Mouse (Mus musculus): ENCODE results near the gene Fbxw27. TPM values are rescaled to one million over a fixed set of nuclear protein-coding genes. Genes with fewer than 3 reads are reported as not detected.
A peak's percentile ranks its signal among the peaks of the same experiment; 100 is the strongest.
"Not testable (repeated sequence)": the region's sequence is repeated elsewhere in the genome, so short reads cannot be mapped to it uniquely, and the experiment has no call there.

The Fbxw27 gene
- polyA plus RNA-seq (2015; fragmentation: Nextera tagmentation; extraction: Ambion mirVana): not detected in 2 replicates

GRCm38 (mm10) chr9:109790570-109790969 is at the start of gene Fbxw27:
Gene Fbxw27 (minus strand): TSS chr9:109790670.
- not testable (repeated sequence) for H3K4me1 ChIP-seq (replicated peaks); H3K9me3 ChIP-seq; H3K4me3 ChIP-seq; H3K27me3 ChIP-seq; H3K27ac ChIP-seq; H3K36me3 ChIP-seq; H3K9ac ChIP-seq; ATAC-seq (ENCODE audit: low FRiP score); H3K4me2 ChIP-seq
- 93% methylated on average over 4 of the region's 4 CpGs for WGBS

GRCm38 (mm10) chr9:109833088-109833412 is 42.6 kb upstream of the Fbxw27 start:
- peak overlapping the region; percentile 83 for H3K4me2 ChIP-seq
- H3K27ac ChIP-seq: no peak overlapping the region; the same call in 1 of the 2 replicates
- H3K36me3 ChIP-seq: peaks cover 45% of the 10 kb centered on the region
- H3K4me1 ChIP-seq (replicated peaks): peaks cover 15% of the 10 kb centered on the region
- H3K27me3 ChIP-seq: no peaks in the 10 kb centered on the region
- H3K9me3 ChIP-seq: no peaks in the 10 kb centered on the region
- WGBS: 12% methylated on average over 6 of the region's 6 CpGs
- H3K4me3 ChIP-seq: peak overlapping the region; percentile 66
- H3K9ac ChIP-seq: peak overlapping the region; percentile 71
- ATAC-seq (ENCODE audit: low FRiP score): peak; percentile 69

GRCm38 (mm10) chr9:109832391-109833087 is 42.1 kb upstream of the Fbxw27 start, which contains the start of gene Nme6:
Gene Nme6 (plus strand): TSS chr9:109832749.
- peaks cover 40% of the 10 kb centered on the region for H3K36me3 ChIP-seq
- ATAC-seq (ENCODE audit: low FRiP score): peak; percentile 96
- peaks cover 15% of the 10 kb centered on the region for H3K4me1 ChIP-seq (replicated peaks)

GRCm38 (mm10) chr9:109826181-109826580 is 35.7 kb upstream of the Fbxw27 start:
- Histone ChIP-seq H3K4me2 (no peak overlapping the region), H3K27ac (no peak overlapping the region), H3K9ac (no peak overlapping the region), H3K4me3 (no peak overlapping the region), H3K36me3 (peaks cover 18% of the 10 kb centered on the region), H3K27me3 (no peaks in the 10 kb centered on the region), H3K9me3 (no peaks in the 10 kb centered on the region), H3K4me1 (replicated peaks) (no peaks in the 10 kb centered on the region)
- 75% methylated on average over 5 of the region's 5 CpGs for WGBS
- ATAC-seq (ENCODE audit: low FRiP score): no peak

More at GRCm38 (mm10) chr9:109832391-109833087, 42.1 kb upstream of the Fbxw27 start, which contains the start of gene Nme6:
- Histone ChIP-seq H3K4me3 (peak within 1 kb of the TSS; percentile 66), H3K4me2 (peak within 1 kb of the TSS; percentile 83), H3K27ac (peak within 1 kb of the TSS; percentile 88), H3K27me3 (no peaks in the 10 kb centered on the region), H3K9me3 (no peaks in the 10 kb centered on the region), H3K9ac (peak within 1 kb of the TSS; percentile 71)
- 0% methylated on average over 32 of the region's 32 CpGs for WGBS

GRCm38 (mm10) chr9:109825739-109826138 is 35.3 kb upstream of the Fbxw27 start:
- Histone ChIP-seq H3K9ac (no peak overlapping the region), H3K4me1 (replicated peaks) (no peaks in the 10 kb centered on the region), H3K9me3 (no peaks in the 10 kb centered on the region), H3K4me3 (no peak overlapping the region), H3K27me3 (no peaks in the 10 kb centered on the region), H3K27ac (no peak overlapping the region), H3K36me3 (peaks cover 14% of the 10 kb centered on the region), H3K4me2 (no peak overlapping the region)
- 77% methylated on average over 4 of the region's 4 CpGs for WGBS
- ATAC-seq (ENCODE audit: low FRiP score): no peak

GRCm38 (mm10) chr9:109816341-109816740 is 25.9 kb upstream of the Fbxw27 start:
- no peak overlapping the region for H3K9ac ChIP-seq
- H3K4me2 ChIP-seq: no peak overlapping the region
- no peak for ATAC-seq (ENCODE audit: low FRiP score)
- 65% methylated on average over 6 of the region's 6 CpGs for WGBS
- no peaks in the 10 kb centered on the region for H3K36me3 ChIP-seq
- H3K4me3 ChIP-seq: no peak overlapping the region
- H3K4me1 ChIP-seq (replicated peaks): peaks cover 10% of the 10 kb centered on the region
- H3K9me3 ChIP-seq: no peaks in the 10 kb centered on the region
- H3K27ac ChIP-seq: no peak overlapping the region
- no peaks in the 10 kb centered on the region for H3K27me3 ChIP-seq

GRCm38 (mm10) chr9:109813424-109813823 is 23.0 kb upstream of the Fbxw27 start:
- Histone ChIP-seq H3K4me2 (0 out of 2 replicates have a peak overlapping the region, but pooled peaks have one; percentile 13), H3K36me3 (no peaks in the 10 kb centered on the region), H3K4me1 (replicated peaks) (peaks cover 10% of the 10 kb centered on the region), H3K27me3 (no peaks in the 10 kb centered on the region), H3K9me3 (no peaks in the 10 kb centered on the region), H3K4me3 (no peak overlapping the region), H3K9ac (no peak overlapping the region), H3K27ac (no peak overlapping the region)
- WGBS: 35% methylated on average over 7 of the region's 7 CpGs
- no peak for ATAC-seq (ENCODE audit: low FRiP score)

- Histone ChIP-seq H3K27me3 (no peaks in the 10 kb centered on the region), H3K9ac (no peak within 1 kb of the TSS), H3K4me3 (no peak within 1 kb of the TSS), H3K4me2 (no peak within 1 kb of the TSS), H3K4me1 (replicated peaks) (peaks cover 10% of the 10 kb centered on the region), H3K9me3 (no peaks in the 10 kb centered on the region), H3K27ac (no peak within 1 kb of the TSS), H3K36me3 (no peaks in the 10 kb centered on the region)
- 48% methylated on average over 1 of the region's 1 CpGs for WGBS
- no peak for ATAC-seq (ENCODE audit: low FRiP score)
These were observed 21.5 kb upstream of the Fbxw27 start, which contains the start of gene Spink8 for GRCm38 (mm10) chr9:109811980-109812379. Gene Spink8 (plus strand): TSS chr9:109812280.

- Histone ChIP-seq H3K27me3 (no peaks in the 10 kb centered on the region), H3K36me3 (no peaks in the 10 kb centered on the region), H3K4me1 (replicated peaks) (no peaks in the 10 kb centered on the region), H3K4me3 (no peak overlapping the region), H3K9me3 (no peaks in the 10 kb centered on the region), H3K27ac (no peak overlapping the region), H3K4me2 (no peak overlapping the region), H3K9ac (no peak overlapping the region)
- WGBS: 66% methylated on average over 3 of the region's 3 CpGs
- ATAC-seq (ENCODE audit: low FRiP score): no peak
These were observed 17.4 kb upstream of the Fbxw27 start for GRCm38 (mm10) chr9:109807898-109808297.

- ATAC-seq (ENCODE audit: low FRiP score): no peak
- Histone ChIP-seq H3K27me3 (no peaks in the 10 kb centered on the region), H3K4me3 (no peak overlapping the region), H3K9me3 (no peaks in the 10 kb centered on the region), H3K27ac (no peak overlapping the region), H3K36me3 (no peaks in the 10 kb centered on the region), H3K4me1 (replicated peaks) (no peaks in the 10 kb centered on the region), H3K9ac (no peak overlapping the region), H3K4me2 (no peak overlapping the region)
- WGBS: 87% methylated on average over 2 of the region's 2 CpGs
These were observed 16.3 kb upstream of the Fbxw27 start for GRCm38 (mm10) chr9:109806695-109807293.

- Histone ChIP-seq H3K4me2 (no peak overlapping the region), H3K27me3 (no peaks in the 10 kb centered on the region), H3K4me3 (no peak overlapping the region), H3K4me1 (replicated peaks) (no peaks in the 10 kb centered on the region), H3K36me3 (no peaks in the 10 kb centered on the region), H3K9me3 (no peaks in the 10 kb centered on the region), H3K27ac (no peak overlapping the region), H3K9ac (no peak overlapping the region)
- ATAC-seq (ENCODE audit: low FRiP score): no peak
- 61% methylated on average over 1 of the region's 1 CpGs for WGBS
These were observed 15.8 kb upstream of the Fbxw27 start for GRCm38 (mm10) chr9:109806260-109806659.

- not testable (repeated sequence) for H3K4me2 ChIP-seq; H3K27ac ChIP-seq; H3K27me3 ChIP-seq; H3K4me3 ChIP-seq; H3K4me1 ChIP-seq (replicated peaks); ATAC-seq (ENCODE audit: low FRiP score); H3K9me3 ChIP-seq; H3K36me3 ChIP-seq; H3K9ac ChIP-seq
- WGBS: 82% methylated on average over 2 of the region's 2 CpGs
These were observed 15.1 kb upstream of the Fbxw27 start for GRCm38 (mm10) chr9:109805596-109805995.

GRCm38 (mm10) chr9:109798051-109798450 is 7.6 kb upstream of the Fbxw27 start:
- no peak for ATAC-seq (ENCODE audit: low FRiP score)
- no peak overlapping the region for H3K4me3 ChIP-seq
- H3K9ac ChIP-seq: no peak overlapping the region
- 88% methylated on average over 1 of the region's 1 CpGs for WGBS
- H3K27ac ChIP-seq: no peak overlapping the region
- no peaks in the 10 kb centered on the region for H3K4me1 ChIP-seq (replicated peaks)
- H3K9me3 ChIP-seq: no peaks in the 10 kb centered on the region
- no peaks in the 10 kb centered on the region for H3K27me3 ChIP-seq
- no peak overlapping the region for H3K4me2 ChIP-seq
- no peaks in the 10 kb centered on the region for H3K36me3 ChIP-seq
